Mouse (Mus musculus): ENCODE measurements at regions not wholly inside any gene's neighbourhood (a gene's known extent, or its start where the extent isn't known, plus 50 kb on each side); places are given as distances from the start of the nearest gene placed in this dataset.

- no peak for DNase-seq (ENCODE audit: low read depth, low spot score)
Measured at GRCm38 (mm10) chr4:81005507-81006328, 95.3 kb downstream of the Lurap1l start.

- no peak for DNase-seq (ENCODE audit: low read depth, low spot score)
Measured at GRCm38 (mm10) chr4:81006546-81006945, 96.1 kb downstream of the Lurap1l start.

GRCm38 (mm10) chr4:81021850-81022249 lies 111.4 kb downstream of the Lurap1l start:
- no peak for DNase-seq (ENCODE audit: low read depth, low spot score)

DNA sequence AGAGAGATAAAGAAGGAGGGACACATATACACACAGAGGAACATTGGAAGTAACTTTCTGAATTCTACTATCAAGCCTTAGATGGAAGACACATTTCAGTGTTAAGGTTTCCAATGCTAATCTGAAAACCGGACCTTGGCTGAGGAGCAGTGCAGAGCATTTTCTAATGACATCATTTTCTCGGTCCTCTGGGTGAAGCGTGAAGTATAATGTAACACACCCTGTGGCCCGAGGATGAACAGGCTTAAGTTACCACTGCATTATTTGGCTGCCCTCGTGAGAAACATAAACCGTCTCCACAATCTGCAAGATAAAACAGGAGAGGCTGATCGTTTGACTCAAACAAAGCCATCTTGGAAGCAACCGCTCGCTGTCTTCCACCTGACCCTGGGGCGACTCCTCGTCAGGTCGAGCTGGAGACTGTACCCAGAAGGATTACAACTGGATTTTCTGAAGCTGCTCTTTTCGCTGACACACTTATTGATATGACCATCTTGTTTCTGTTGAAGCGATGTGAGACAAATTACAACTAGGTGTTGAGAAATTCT lies 113.1 kb downstream of the Lurap1l start:
- no peak for DNase-seq (ENCODE audit: low read depth, low spot score)

DNA sequence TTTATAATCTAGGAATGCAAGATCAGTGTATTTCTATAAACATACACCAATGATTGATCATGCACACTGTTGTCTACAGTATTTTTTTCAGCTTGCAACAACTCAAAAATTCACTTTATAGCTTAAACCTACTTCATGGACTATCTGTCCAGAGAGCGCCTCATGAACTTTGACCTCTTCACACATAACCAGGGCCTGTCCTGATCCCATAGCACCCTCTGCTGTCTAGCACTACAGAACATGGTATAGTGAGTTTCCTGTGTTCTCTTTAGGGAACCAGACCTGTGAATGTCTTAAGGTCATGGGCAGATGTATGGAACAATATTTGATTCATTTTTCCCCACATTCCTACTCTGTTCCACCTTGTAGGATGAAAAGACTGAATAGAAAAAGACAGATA lies 117.1 kb downstream of the Lurap1l start:
- DNase-seq (ENCODE audit: low read depth, low spot score) = no peak

GRCm38 (mm10) chr4:81030671-81031070 lies 120.2 kb downstream of the Lurap1l start:
- no peak for DNase-seq (ENCODE audit: low read depth, low spot score)

GRCm38 (mm10) chr4:81037336-81037902 lies 127.0 kb downstream of the Lurap1l start:
- DNase-seq (ENCODE audit: low read depth, low spot score) = no peak

DNA sequence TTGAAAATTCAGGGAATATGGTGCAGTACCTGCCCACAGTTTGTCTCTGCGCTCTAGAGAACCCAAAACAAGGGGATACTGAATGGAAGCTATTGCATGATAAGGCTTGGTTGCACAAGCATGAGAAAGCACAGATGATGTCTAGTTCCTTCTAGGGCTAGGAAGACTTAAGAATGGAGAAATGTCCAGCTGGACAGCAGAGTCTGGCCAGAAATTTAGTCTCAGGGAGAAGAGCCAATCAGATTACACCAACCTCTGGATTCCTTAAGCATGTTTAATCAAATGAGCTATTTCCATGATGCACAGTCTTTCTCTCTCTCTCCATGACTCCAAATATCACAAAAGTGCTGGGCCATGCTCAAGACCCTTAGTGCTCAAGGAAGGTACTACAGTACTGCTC lies 147.8 kb downstream of the Lurap1l start:
- DNase-seq (ENCODE audit: low read depth, low spot score) = no peak

DNA sequence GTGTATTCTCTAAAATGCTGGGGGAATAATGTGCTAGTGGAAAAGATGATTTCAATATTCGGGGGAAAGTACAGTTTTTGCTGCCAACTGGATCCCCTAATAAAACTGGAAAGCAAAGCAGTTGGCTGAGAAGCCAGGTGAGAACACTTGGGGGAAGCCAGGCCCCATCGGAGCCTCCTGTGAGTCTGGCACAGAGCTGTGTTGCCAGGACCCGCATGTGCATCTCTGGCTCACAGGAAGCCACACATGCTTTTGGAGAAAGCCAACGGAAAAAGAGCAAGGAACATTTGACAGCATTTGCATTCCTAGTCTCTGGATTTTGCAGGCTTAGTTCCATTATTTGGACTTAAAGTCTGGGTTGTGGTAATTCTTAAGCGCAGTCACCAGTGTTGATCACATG lies 148.4 kb downstream of the Lurap1l start:
- no peak for DNase-seq (ENCODE audit: low read depth, low spot score)

DNA sequence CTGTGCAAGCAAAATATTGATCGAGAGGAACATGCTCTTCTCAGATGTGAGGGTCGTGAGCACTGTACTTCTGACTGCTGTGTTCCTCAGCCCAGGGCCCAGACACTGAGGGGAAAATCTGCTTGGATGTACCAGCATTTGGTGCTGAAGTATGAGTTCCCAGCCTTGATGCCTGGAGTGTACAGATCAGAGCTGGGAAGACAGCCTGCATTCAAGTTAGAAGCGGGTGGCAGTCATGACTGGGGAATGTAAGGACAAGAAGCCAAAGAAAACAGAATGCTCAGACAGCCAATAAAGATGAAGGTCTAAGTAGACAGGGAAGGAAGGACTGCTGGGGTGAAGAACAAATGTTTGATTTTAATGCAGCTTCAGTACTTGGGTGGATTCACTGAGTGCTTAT lies 148.9 kb downstream of the Lurap1l start:
- no peak for DNase-seq (ENCODE audit: low read depth, low spot score)

DNA sequence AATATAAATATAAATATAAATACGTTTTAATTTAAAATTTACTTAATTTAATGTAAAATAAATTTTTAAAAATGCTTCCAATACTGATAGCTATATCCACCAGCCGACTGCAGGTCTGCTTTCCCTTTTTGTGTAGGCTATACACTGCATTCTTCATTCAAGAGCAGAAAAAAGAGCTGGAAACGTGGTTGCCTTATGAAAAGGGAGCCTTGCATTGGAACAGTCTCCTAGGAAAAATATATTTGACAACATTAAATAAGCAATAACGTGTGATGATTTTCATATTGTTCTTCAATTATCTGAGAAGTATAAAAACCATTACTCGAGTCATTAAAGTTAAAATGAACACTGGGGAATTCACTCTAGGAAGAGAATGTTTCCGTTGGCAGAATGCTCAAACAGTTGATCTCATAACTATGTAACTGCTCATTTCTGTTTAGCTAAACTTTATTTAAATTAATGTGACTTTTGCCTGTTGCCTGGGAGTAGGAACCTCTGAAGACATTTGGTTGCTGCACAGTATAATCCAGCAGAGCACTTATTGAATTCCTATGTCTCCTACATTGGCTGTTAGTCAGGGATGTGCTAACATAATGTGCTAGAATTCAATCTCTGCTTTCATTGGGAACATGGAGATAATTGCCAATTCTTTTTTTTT lies 172.0 kb downstream of the Lurap1l start:
- no peak for DNase-seq (ENCODE audit: low read depth, low spot score)

- DNase-seq (ENCODE audit: low read depth, low spot score) = peak; percentile 17
Measured at GRCm38 (mm10) chr4:81085188-81085587, 174.7 kb downstream of the Lurap1l start.

DNA sequence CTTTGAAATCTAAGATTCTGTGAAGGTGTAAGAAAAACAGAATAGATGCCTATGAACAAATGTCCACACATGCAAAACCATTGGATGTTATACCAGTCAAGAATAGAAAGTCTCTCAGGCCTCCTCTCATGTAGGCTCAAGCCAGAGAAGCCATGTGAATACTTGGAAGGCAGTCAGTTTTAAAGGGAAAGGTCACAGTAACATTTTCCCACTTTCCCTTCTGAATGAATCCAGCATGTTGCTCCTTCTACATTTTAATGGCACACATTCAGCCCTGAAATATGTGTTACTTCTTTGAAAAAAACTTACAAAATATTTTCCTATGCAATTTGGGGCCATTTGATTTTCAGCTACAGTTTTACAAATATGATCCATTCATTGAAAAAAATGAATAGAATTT lies 186.1 kb downstream of the Lurap1l start:
- no peak for DNase-seq (ENCODE audit: low read depth, low spot score)

DNA sequence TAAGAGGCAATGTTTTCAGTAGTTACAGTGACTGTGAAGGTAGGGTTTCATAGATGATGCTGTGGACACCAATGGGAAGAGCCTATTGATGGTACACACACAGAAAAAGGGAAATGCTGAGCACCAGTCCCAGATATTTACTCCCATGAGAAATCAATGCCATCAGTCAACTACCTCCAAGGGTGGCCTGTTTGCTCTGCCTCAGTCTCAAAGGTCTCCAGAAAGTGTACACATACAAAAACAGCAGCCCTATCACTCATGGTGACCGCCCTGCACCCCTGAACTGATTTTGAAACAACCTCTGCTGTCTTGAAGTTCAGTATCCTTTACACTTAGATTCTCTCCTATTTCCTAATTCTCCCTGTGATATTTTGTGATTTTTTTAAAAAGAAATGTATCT lies 187.2 kb downstream of the Lurap1l start:
- DNase-seq (ENCODE audit: low read depth, low spot score) = no peak

GRCm38 (mm10) chr4:81101049-81101448 lies 190.6 kb downstream of the Lurap1l start:
- DNase-seq (ENCODE audit: low read depth, low spot score) = no peak

GRCm38 (mm10) chr4:81111307-81111706 lies 200.9 kb downstream of the Lurap1l start:
- no peak for DNase-seq (ENCODE audit: low read depth, low spot score)

GRCm38 (mm10) chr4:81116411-81116810 lies 206.0 kb downstream of the Lurap1l start:
- DNase-seq (ENCODE audit: low read depth, low spot score) = no peak

- DNase-seq (ENCODE audit: low read depth, low spot score) = no peak
Measured at GRCm38 (mm10) chr4:81124155-81124554, 213.7 kb downstream of the Lurap1l start.

- DNase-seq (ENCODE audit: low read depth, low spot score) = no peak
Measured at GRCm38 (mm10) chr4:81129874-81130273, 219.4 kb downstream of the Lurap1l start.

DNA sequence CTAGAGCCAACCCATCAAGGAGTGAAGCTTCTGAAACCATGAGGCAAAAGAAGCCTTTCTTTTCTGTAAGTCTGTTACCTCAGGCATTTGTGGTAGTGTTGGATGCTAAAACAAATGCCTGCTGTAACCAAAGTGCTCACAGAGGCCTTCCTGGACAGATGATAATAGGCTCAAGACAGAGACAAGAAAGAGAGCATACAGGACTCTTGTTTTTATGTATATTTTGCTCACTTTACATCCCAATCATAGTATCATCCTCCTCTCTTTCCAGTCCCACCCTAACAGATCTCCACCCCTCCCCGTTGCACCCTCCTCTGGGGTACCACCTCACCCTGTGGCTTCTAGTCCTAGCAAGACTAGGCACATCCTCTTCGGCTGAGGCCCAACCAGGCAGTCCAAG lies 262.7 kb downstream of the Lurap1l start:
- no peak for DNase-seq (ENCODE audit: low read depth, low spot score)

DNA sequence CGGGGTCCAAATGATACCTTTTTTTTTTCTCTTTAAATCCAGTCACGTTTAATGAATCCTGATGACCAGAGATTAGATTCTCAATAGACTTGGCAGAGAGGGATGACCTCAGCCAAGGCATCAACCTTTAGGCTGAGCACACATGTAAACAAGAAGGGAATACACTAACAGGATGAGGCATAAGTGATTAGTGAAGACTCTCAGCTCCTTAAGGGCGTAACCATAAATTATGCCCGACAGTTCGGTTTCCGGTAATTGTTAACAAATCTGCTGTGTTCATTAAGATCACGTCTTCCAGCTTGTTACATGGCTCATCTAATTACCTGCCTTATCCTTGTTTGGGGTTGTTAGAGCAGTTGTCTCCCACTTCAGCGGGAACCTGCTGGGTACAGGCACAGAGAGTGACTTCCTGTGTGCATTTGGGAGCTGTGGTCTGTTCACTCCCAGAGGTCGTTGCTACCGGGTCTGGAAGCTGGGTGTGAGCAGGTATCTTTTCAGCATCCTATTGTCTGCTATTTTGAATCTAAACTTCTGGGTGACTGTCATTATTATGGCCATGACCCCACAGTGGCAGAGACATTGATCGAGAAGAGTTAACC lies 265.1 kb downstream of the Mpdz start:
- DNase-seq (ENCODE audit: low read depth, low spot score) = no peak

Measured in forelimb bud, embryonic 11.5 days (tissue).